Mouse (Mus musculus): ENCODE data around the gene Gm8298. TPM values are rescaled to one million over a fixed set of nuclear protein-coding genes. Genes with fewer than 3 reads are reported as not detected.
"Not testable (repeated sequence)": the region's sequence is repeated elsewhere in the genome, so short reads cannot be mapped to it uniquely, and the experiment has no call there.

Gm8298 gene
- polyA plus RNA-seq (2012; rRNA removed): not detected in 2 replicates

DNA sequence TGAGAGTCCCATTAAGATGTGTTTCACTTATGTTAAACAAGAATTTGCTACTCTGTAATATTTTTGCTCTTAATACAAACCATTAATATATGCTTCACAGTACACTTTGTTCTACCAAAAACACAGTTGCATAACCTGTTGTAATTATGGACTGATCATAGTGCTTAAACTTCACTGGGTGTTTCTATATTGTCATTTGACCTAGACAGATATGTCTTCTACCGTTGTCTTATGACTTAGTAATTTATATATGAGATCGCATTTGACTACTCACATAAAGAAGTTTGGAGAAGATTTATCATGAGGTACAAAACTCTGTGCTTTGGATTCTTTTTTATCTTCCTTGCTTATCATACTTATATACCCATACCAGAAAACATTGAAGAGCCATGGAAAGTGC, at the start of gene Gm8298:
Gene Gm8298 (plus strand): TSS at position 301 of the 400 bp plus-strand sequence.
- no peak for DNase-seq (ENCODE audit: low read depth)

DNA sequence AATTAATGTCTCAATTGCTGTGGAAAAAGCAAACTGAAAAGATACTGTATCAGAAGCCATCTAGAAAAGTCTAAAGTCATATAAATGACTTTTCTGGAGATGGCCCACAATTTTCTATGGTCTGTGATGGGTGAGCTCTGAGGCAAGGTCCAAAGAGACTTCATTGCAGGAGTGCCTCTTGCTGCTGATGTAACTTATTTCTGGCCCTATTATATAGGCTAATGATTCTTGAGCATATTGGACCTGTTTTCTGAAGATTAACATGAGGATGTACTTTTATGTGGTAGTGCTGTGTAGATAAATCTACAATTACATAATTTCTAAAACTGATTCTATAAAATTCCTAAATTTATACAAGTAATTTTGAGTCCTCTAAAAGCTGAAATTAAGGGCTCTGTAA, 47.7 kb upstream of the Gm8298 start:
- DNase-seq (ENCODE audit: low read depth): no peak

GRCm38 (mm10) chr3:59870765-59871164, 9.9 kb downstream of the Gm8298 start:
- no peak for DNase-seq (ENCODE audit: low read depth)

- DNase-seq (ENCODE audit: low read depth): not testable (repeated sequence)
These were observed 16.8 kb downstream of the Gm8298 start for GRCm38 (mm10) chr3:59877601-59878000.

DNA sequence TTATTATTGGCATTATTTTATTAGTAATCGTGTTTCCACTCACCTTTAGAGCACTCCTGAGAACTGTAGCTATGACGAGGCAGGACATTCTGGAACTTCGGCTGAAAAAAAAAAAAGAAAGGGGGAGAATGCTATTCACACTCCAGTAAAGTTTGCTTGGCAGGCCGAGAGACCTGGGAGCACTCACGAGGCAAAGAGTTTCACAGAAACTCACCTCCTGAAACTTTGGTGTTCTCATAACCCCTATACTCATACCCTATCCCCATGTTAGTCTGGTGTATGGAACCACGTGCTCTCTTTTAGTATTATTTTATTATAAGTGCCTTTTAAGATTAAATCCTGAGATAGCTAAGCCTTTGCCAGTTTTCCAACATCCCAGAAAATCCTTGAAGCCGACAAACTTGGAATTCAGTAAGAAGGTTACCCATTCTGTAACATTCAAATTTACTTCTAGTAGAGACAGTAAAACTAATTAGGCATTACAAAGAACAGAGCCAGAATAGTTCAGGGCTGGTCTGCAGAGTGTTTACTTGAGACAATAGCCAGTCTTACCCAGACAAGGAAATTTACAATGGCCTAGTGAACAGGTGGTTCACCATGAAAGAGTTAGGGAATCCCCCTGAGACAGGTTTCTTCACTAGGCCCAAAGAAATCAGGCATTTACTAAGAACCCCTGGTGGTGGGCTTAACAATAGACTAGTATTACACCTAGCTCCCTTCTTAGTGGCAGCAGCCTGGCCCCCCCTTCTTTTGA, 19.1 kb downstream of the Gm8298 start:
- DNase-seq (ENCODE audit: low read depth): not testable (repeated sequence)

GRCm38 (mm10) chr3:59893276-59893675, 32.4 kb downstream of the Gm8298 start:
- DNase-seq (ENCODE audit: low read depth): no peak

GRCm38 (mm10) chr3:59924914-59925313, 64.1 kb downstream of the Gm8298 start, which contains the start of gene C130079G13Rik:
TSS of gene C130079G13Rik (plus strand) at chr3:59925214.
- peak; percentile 31 for DNase-seq (ENCODE audit: low read depth)

Other genes with a start within 250 kb of the Gm8298 start
- gene Gm5538, start 131.3 kb upstream of the Gm8298 start, polyA plus RNA-seq (2012; rRNA removed): not detected in 2 replicates
- not detected in 2 replicates for gene C130079G13Rik, start 64.2 kb downstream of the Gm8298 start, polyA plus RNA-seq (2012; rRNA removed)
- gene Aadacl2, start 145.7 kb downstream of the Gm8298 start, polyA plus RNA-seq (2012; rRNA removed): not detected in 2 replicates
- 0.92 and 2.1 TPM in 2 replicates for gene Aadac, start 164.7 kb downstream of the Gm8298 start, polyA plus RNA-seq (2012; rRNA removed)
- 30.5 and 58.1 TPM in 2 replicates for gene Sucnr1, start 220.8 kb downstream of the Gm8298 start, polyA plus RNA-seq (2012; rRNA removed)